Mouse (Mus musculus) heart, postnatal 0 days (tissue): ENCODE data around the gene Dmap1.

Experiments used
- CTCF ChIP-seq: IDR thresholded peaks from 2 replicates; pipeline ENCODE4 v1.5.1; 2016; ENCODE audit warnings: antibody characterized with exemption, control low read depth, low read depth
- EP300 ChIP-seq: IDR thresholded peaks from 2 replicates; pipeline ENCODE4 v1.6.1; 2016; ENCODE audit warnings: antibody characterized with exemption, low read depth

GRCm38 (mm10) chr4:117656961-117657360, 25.1 kb downstream of the Dmap1 start:
- TF ChIP-seq CTCF (no peak), EP300 (no peak)
